Mouse (Mus musculus) liver, embryonic 12.5 days (tissue): ENCODE results near the gene Sppl2c. TPM values are rescaled to one million over a fixed set of nuclear protein-coding genes. Genes with fewer than 3 reads are reported as not detected.

Source experiments
- ATAC-seq: fragments of 200-750 bp; cut with Nextera tagmentation; 2 replicates; pipeline ENCODE4 v1.8.0; 2017; ENCODE audit warnings: moderate number of reproducible peaks, mild to moderate bottlenecking, moderate library complexity
- H3K27ac ChIP-seq: fragments of 300-500 bp; sonication (generic); 2 replicates; pipeline ENCODE4 v1.5.1; 2016; ENCODE audit warnings: mild to moderate bottlenecking
- H3K27me3 ChIP-seq: fragments of 300-500 bp; sonication (generic); replicated peaks from 2 replicates; pipeline ENCODE4 v1.6.1; 2016; ENCODE audit warnings: mild to moderate bottlenecking, moderate library complexity
- H3K36me3 ChIP-seq: fragments of 300-500 bp; sonication (generic); 2 replicates; pipeline ENCODE4 v1.6.1; 2016; ENCODE audit warnings: mild to moderate bottlenecking, moderate library complexity
- H3K4me1 ChIP-seq: fragments of 300-500 bp; sonication (generic); 2 replicates; pipeline ENCODE4 v1.6.1; 2016
- H3K4me2 ChIP-seq: fragments of 300-500 bp; sonication (generic); 2 replicates; pipeline ENCODE4 v1.6.1; 2016; ENCODE audit warnings: mild to moderate bottlenecking, moderate library complexity
- H3K4me3 ChIP-seq: fragments of 300-500 bp; sonication (generic); 2 replicates; pipeline ENCODE4 v1.5.1; 2016; ENCODE audit warnings: mild to moderate bottlenecking, moderate library complexity
- H3K9ac ChIP-seq: fragments of 300-500 bp; sonication (generic); 2 replicates; pipeline ENCODE4 v1.6.1; 2016; ENCODE audit warnings: mild to moderate bottlenecking, moderate library complexity
- H3K9me3 ChIP-seq: fragments of 300-500 bp; sonication (generic); replicated peaks from 2 replicates; pipeline ENCODE4 v1.6.1; 2016; ENCODE audit warnings: mild to moderate bottlenecking, moderate library complexity
- WGBS: fragments of 180-500 bp; shearing (Covaris S2); methylation state at CpG from one replicate; pipeline ENCODE4 v1.1.7; 2016; ENCODE audit not compliant: insufficient replicate concordance; 5-methylcytosine and 5-hydroxymethylcytosine counted together
- polyA plus RNA-seq: library from polyadenylated mRNA; unstranded; fragments of >200 nt; fragmentation: Nextera tagmentation; extraction: Ambion mirVana; gene quantifications from 2 replicates; pipeline ENCODE4 v1.2.1, GENCODE M21; 2016

The Sppl2c gene
- polyA plus RNA-seq, 1 experiment from 2014 or later: not detected

DNA sequence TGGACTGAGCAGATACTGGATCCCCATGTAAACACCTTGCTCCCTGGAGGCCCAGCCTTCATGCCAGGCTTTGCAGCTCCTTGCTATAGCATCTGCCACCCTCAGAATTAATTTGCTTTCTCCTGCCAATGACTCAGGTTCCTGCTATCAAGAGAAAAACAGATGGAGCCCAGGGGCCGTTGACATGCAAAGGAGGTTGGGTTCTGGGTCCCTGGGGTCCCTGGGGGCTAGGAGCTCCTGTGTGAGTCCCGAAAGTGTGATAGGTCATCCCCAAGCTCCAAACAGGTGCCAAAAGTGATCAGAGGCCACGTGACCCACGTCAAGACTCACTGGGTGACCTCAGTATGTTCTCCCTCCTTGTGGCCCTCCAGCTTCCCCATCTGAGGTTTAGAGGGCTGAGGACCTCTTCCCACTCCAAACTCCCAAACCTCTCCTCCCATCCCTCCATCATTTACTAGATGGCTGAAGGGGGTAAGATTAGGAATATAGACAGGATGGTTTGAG lies 26.3 kb upstream of the Sppl2c start:
- no peak overlapping the region for H3K4me3 ChIP-seq
- 55% methylated on average over 4 of the region's 4 CpGs for WGBS
- no peaks in the 10 kb centered on the region for H3K4me1 ChIP-seq
- no peak overlapping the region for H3K9ac ChIP-seq
- ATAC-seq: no peak
- no peak overlapping the region for H3K27ac ChIP-seq
- no peaks in the 10 kb centered on the region for H3K36me3 ChIP-seq
- H3K4me2 ChIP-seq: no peak overlapping the region
- H3K9me3 ChIP-seq: no peaks in the 10 kb centered on the region
- H3K27me3 ChIP-seq: peaks cover 52% of the 10 kb centered on the region

DNA sequence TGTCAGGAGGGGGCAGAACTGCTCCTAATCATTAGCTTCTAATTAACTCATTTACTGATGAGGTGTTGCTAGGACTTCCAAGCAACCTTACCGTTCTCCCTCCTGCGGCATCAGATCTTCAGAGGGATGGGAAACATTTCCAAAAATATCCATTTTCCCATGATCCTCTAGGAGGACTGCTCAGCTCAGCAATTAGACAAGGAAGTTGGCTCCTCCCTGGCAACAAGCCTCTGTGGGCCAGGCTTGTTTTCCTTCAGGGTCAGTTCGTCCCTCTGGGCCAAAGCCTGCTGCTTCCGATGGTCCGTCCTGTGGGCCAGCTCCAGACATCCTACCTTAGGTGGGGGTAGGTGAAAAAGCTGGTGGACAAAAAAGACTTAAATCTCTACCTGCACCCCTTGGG lies 25.0 kb upstream of the Sppl2c start:
- no peaks in the 10 kb centered on the region for H3K4me1 ChIP-seq
- no peaks in the 10 kb centered on the region for H3K36me3 ChIP-seq
- ATAC-seq: no peak
- H3K27ac ChIP-seq: no peak overlapping the region
- no peak overlapping the region for H3K4me3 ChIP-seq
- H3K4me2 ChIP-seq: no peak overlapping the region
- H3K9ac ChIP-seq: no peak overlapping the region
- H3K27me3 ChIP-seq: peaks cover 44% of the 10 kb centered on the region
- H3K9me3 ChIP-seq: no peaks in the 10 kb centered on the region
- 69% methylated on average over 5 of the region's 5 CpGs for WGBS

DNA sequence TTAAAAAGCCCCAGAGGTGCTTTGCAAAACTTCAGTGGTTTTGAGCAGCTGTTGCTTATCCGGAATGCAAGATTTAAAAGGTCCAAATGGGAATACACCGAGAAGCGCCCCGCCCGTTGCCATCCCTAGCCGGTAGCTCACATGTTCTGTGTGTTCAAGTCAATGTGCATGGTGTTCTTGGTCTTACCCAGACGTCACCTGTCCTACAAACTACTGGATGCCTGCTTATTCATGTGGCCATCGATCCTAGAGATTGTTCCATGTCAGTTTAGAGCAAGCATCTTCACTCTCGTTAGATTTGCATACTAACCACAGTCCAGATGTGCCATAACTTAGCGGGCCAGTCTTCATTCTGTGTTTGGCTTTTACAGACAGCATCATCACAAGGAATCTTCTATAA lies 21.9 kb upstream of the Sppl2c start:
- Histone ChIP-seq H3K9me3 (no peaks in the 10 kb centered on the region), H3K4me2 (no peak overlapping the region), H3K4me1 (no peaks in the 10 kb centered on the region), H3K27ac (no peak overlapping the region), H3K27me3 (peaks cover 13% of the 10 kb centered on the region), H3K9ac (no peak overlapping the region), H3K36me3 (no peaks in the 10 kb centered on the region), H3K4me3 (no peak overlapping the region)
- 75% methylated on average over 10 of the region's 10 CpGs for WGBS
- ATAC-seq: no peak

- ATAC-seq: no peak
- 38% methylated on average over 12 of the region's 12 CpGs for WGBS
Observed at GRCm38 (mm10) chr11:104171281-104171781, 14.8 kb upstream of the Sppl2c start.

GRCm38 (mm10) chr11:104178893-104179292 lies 7.2 kb upstream of the Sppl2c start:
- no peak for ATAC-seq
- H3K4me3 ChIP-seq: no peak overlapping the region
- 24% methylated on average over 7 of the region's 7 CpGs for WGBS
- no peak overlapping the region for H3K9ac ChIP-seq
- no peaks in the 10 kb centered on the region; the same call in 1 of the 2 replicates for H3K27me3 ChIP-seq
- H3K4me2 ChIP-seq: no peak overlapping the region
- no peaks in the 10 kb centered on the region for H3K4me1 ChIP-seq
- no peaks in the 10 kb centered on the region for H3K36me3 ChIP-seq
- no peaks in the 10 kb centered on the region for H3K9me3 ChIP-seq
- H3K27ac ChIP-seq: no peak overlapping the region

More at GRCm38 (mm10) chr11:104171281-104171781, 14.8 kb upstream of the Sppl2c start:
- H3K9ac ChIP-seq: no peak overlapping the region
- no peak overlapping the region for H3K4me2 ChIP-seq
- H3K4me3 ChIP-seq: no peak overlapping the region
- no peak overlapping the region for H3K27ac ChIP-seq
- peaks cover 9% of the 10 kb centered on the region for H3K27me3 ChIP-seq
- H3K4me1 ChIP-seq: no peaks in the 10 kb centered on the region
- H3K36me3 ChIP-seq: no peaks in the 10 kb centered on the region
- H3K9me3 ChIP-seq: no peaks in the 10 kb centered on the region

- no peak overlapping the region for H3K9ac ChIP-seq
- H3K27ac ChIP-seq: no peak overlapping the region
- no peaks in the 10 kb centered on the region; the same call in 1 of the 2 replicates for H3K27me3 ChIP-seq
- 57% methylated on average over 5 of the region's 5 CpGs for WGBS
- no peaks in the 10 kb centered on the region for H3K9me3 ChIP-seq
- no peaks in the 10 kb centered on the region for H3K4me1 ChIP-seq
- ATAC-seq: no peak
- H3K4me3 ChIP-seq: no peak overlapping the region
- H3K36me3 ChIP-seq: no peaks in the 10 kb centered on the region
- H3K4me2 ChIP-seq: no peak overlapping the region
Observed at GRCm38 (mm10) chr11:104179804-104180203, 6.3 kb upstream of the Sppl2c start.

DNA sequence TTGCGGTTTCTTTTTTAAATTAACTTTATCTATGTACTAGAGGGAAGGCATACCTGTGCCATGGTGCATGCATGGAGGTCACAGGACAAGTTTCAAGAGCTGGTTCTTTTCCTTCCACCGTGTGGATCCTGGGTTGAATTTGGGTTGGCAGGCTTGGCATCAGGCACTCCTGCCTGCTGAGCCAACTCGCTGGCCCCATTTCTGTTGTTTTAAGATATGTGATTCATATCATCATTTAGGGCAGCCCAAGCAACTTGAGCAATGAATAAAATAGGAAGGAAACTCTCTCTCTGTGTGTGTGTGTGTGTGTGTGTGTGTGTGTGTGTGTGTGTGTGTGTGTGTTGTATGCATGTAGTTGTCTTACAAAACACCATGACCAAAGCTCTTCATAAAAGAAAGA lies 4.0 kb upstream of the Sppl2c start:
- 56% methylated on average over 3 of the region's 3 CpGs for WGBS
- no peak overlapping the region for H3K9ac ChIP-seq
- no peak overlapping the region for H3K4me3 ChIP-seq
- H3K36me3 ChIP-seq: no peaks in the 10 kb centered on the region
- no peaks in the 10 kb centered on the region for H3K4me1 ChIP-seq
- H3K9me3 ChIP-seq: no peaks in the 10 kb centered on the region
- no peak overlapping the region for H3K4me2 ChIP-seq
- no peak overlapping the region for H3K27ac ChIP-seq
- H3K27me3 ChIP-seq: no peaks in the 10 kb centered on the region; the same call in 1 of the 2 replicates
- ATAC-seq: no peak

DNA sequence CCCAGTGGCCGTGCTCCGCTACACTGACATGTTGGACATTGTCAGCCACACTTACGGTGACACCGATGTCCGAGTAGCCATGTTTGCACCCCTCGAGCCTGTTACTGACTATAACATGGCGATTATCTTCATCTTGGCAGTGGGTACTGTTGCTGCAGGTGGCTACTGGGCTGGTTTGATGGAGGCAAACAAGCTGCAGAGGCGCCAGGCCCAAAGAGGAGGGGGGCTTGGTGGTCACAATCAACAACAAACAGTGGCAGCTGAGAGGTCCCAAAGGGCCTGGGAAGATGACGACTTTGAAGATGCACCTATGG lies 667 bp downstream of the Sppl2c start:
- H3K27me3 ChIP-seq: no peaks in the 10 kb centered on the region
- ATAC-seq: no peak
- H3K4me2 ChIP-seq: no peak overlapping the region
- no peak overlapping the region for H3K4me3 ChIP-seq
- WGBS: 73% methylated on average over 9 of the region's 9 CpGs
- H3K36me3 ChIP-seq: no peaks in the 10 kb centered on the region
- H3K9me3 ChIP-seq: no peaks in the 10 kb centered on the region
- no peak overlapping the region for H3K27ac ChIP-seq
- H3K4me1 ChIP-seq: no peaks in the 10 kb centered on the region
- no peak overlapping the region for H3K9ac ChIP-seq

DNA sequence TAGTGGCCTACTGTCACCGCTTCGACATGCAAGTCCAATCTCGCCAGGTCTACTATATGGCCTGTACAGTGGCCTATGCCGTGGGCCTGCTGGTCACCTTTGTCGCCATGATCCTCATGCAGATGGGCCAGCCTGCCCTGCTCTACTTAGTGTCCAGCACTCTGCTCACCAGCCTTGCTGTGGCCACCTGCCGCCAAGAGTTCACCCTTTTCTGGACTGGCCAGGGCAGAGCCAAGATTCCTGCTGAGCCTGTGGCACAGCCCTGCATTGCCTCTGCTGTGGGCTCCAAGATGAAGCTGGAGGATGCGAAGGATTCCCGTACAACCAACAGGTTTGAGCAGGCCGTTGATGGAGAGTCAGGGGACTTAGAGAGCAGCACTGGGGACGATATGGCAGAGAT lies 1.6 kb downstream of the Sppl2c start:
- H3K9me3 ChIP-seq: no peaks in the 10 kb centered on the region
- 77% methylated on average over 10 of the region's 10 CpGs for WGBS
- H3K36me3 ChIP-seq: no peaks in the 10 kb centered on the region
- no peaks in the 10 kb centered on the region for H3K4me1 ChIP-seq
- H3K9ac ChIP-seq: no peak overlapping the region
- ATAC-seq: no peak
- no peak overlapping the region for H3K4me2 ChIP-seq
- H3K4me3 ChIP-seq: no peak overlapping the region
- no peak overlapping the region for H3K27ac ChIP-seq
- no peaks in the 10 kb centered on the region for H3K27me3 ChIP-seq

DNA sequence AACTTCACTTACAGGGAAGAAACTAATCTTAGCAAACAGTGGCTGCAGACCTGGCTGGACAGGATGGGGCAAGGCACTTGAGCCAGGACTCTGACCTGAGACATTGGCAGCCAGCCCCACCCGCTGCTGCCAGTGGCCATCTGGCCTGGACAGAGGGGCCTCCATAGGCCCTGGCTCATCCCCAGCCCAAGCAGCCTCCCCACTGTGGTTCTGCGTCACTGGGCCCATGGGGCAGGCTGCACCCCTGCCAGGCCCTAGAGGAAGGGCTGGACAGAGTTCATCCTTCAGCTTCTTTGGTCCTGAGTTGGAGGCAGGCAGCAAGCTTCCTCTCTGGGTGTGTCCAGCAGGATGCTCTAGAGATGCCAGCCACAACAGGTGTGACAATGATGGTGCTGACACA lies 3.9 kb downstream of the Sppl2c start:
- no peaks in the 10 kb centered on the region for H3K4me1 ChIP-seq
- H3K27me3 ChIP-seq: no peaks in the 10 kb centered on the region
- no peak overlapping the region for H3K4me3 ChIP-seq
- H3K4me2 ChIP-seq: no peak overlapping the region
- no peak overlapping the region for H3K27ac ChIP-seq
- no peak overlapping the region for H3K9ac ChIP-seq
- 57% methylated on average over 2 of the region's 2 CpGs for WGBS
- ATAC-seq: no peak
- no peaks in the 10 kb centered on the region for H3K9me3 ChIP-seq
- no peaks in the 10 kb centered on the region for H3K36me3 ChIP-seq

- no peak for ATAC-seq
- WGBS: 63% methylated on average over 11 of the region's 11 CpGs
- no peak overlapping the region for H3K4me3 ChIP-seq
Observed at GRCm38 (mm10) chr11:104195382-104195781, 9.3 kb downstream of the Sppl2c start.

GRCm38 (mm10) chr11:104195791-104196190 lies 9.7 kb downstream of the Sppl2c start:
- H3K27me3 ChIP-seq: peaks cover 15% of the 10 kb centered on the region; the same call in 1 of the 2 replicates
- 9% methylated on average over 9 of the region's 9 CpGs for WGBS
- ATAC-seq: no peak
- H3K9ac ChIP-seq: no peak overlapping the region
- no peaks in the 10 kb centered on the region for H3K36me3 ChIP-seq
- no peaks in the 10 kb centered on the region for H3K4me1 ChIP-seq
- H3K4me3 ChIP-seq: no peak overlapping the region
- no peak overlapping the region for H3K27ac ChIP-seq
- no peaks in the 10 kb centered on the region for H3K9me3 ChIP-seq
- no peak overlapping the region for H3K4me2 ChIP-seq

More at GRCm38 (mm10) chr11:104195382-104195781, 9.3 kb downstream of the Sppl2c start:
- Histone ChIP-seq H3K4me1 (no peaks in the 10 kb centered on the region), H3K27ac (no peak overlapping the region), H3K9me3 (no peaks in the 10 kb centered on the region), H3K27me3 (peaks cover 15% of the 10 kb centered on the region; the same call in 1 of the 2 replicates), H3K9ac (no peak overlapping the region), H3K36me3 (no peaks in the 10 kb centered on the region), H3K4me2 (no peak overlapping the region)

DNA sequence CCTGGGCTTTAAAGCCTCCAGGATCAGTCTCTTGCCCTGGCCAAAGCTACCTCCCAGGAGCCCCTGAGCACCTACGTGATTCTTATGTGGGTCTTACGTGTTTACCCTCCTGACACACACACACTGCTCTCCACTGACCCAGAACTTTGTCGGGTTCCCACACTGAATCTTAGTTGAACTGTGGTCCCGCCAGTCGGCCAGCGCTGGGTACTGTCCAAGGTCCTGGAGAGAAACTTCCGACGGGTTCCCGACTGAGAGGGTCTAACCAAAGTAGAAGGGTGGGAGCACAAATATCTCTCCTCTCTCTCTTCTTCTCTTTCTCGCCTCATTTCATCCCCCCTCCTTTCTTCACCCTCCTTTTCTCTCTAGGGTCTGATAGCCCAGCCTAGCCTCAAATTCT lies 11.7 kb downstream of the Sppl2c start:
- peaks cover 15% of the 10 kb centered on the region; the same call in 1 of the 2 replicates for H3K27me3 ChIP-seq
- H3K4me2 ChIP-seq: no peak overlapping the region
- no peak overlapping the region for H3K27ac ChIP-seq
- H3K9me3 ChIP-seq: 0 out of 2 replicates have a peak, but pooled peaks cover under 1% of the 10 kb centered on the region
- H3K36me3 ChIP-seq: no peaks in the 10 kb centered on the region
- no peak overlapping the region for H3K9ac ChIP-seq
- WGBS: 8% methylated on average over 10 of the region's 10 CpGs
- ATAC-seq: no peak
- H3K4me3 ChIP-seq: no peak overlapping the region
- no peaks in the 10 kb centered on the region for H3K4me1 ChIP-seq
